Mouse (Mus musculus): ENCODE measurements around the gene Cmtr1. TPM values are rescaled to one million over a fixed set of nuclear protein-coding genes. Genes with fewer than 3 reads are reported as not detected.
A peak's percentile ranks its signal among the peaks of the same experiment; 100 is the strongest.
"Not testable (repeated sequence)": the region's sequence is repeated elsewhere in the genome, so short reads cannot be mapped to it uniquely, and the experiment has no call there.

Cmtr1 gene
- polyA plus RNA-seq (2014; fragmentation: Nextera tagmentation; extraction: Ambion mirVana), result 114 and 118 TPM in 2 replicates

DNA sequence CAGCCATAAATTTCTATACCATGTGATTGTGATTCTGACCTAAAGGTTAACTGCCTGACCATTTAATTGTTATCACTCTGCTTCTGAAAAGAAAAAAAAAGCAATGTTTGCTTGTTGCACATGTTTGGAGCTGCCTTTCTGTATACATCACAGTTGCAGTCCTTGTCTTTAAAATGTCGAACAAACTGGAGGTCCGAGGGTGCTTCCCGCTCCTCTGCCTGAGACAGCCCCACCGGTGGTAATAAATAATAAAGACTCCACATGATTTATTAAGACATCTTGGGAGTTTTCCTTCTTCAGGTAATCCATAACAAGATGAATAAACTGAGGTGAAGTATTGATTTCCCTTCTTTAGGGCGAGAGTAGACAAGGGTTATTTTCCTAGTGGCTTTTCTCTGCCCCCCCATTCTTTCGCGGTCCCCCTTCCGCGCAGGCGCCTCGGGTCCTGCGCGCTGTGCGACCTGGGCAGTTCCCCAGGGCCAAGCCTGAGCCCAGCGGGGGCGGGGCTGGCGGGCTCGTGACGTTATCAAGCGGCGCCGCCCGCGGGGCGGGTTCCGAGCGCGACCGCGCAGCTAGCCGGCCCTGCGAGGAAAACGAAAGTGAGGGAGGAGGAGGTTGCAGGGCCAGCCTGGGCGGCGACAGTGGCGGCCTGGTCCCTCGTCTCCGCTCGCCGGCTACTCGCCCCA lies at the start of gene Cmtr1:
TSS of gene Cmtr1 (plus strand) at position 520 of the 686 bp plus-strand sequence.
- H3K36me3 ChIP-seq (ENCODE audit: control insufficient read depth, insufficient read depth, low read length), result peaks cover 4% of the 10 kb centered on the region; the same call in 1 of the 2 replicates
- WGBS, result under 1% methylated on average over 37 of the region's 41 CpGs

DNA sequence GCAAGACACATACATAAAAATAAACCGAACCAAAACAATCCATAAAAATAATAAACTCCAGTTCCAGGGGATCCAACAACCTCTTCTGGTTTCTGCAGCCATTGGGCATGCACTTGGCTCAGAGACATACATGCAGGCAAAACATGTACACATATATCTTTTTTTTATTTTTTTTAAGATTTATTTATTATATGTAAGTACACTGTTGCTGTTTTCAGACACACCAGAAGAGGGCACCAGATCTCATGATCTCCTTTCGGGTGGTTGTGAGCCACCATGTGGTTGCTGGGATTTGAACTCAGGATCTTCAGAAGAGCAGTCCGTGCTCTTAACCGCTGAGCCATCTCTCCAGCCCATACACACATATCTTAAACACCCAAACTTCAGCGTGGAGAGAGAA lies 46.9 kb upstream of the Cmtr1 start:
- H3K36me3 ChIP-seq (ENCODE audit: control insufficient read depth, insufficient read depth, low read length); H3K4me3 ChIP-seq (ENCODE audit: low read depth, low read length); ATAC-seq (ENCODE audit: low read depth); H3K4me2 ChIP-seq (ENCODE audit: low read depth, low read length); H3K27me3 ChIP-seq (ENCODE audit: control insufficient read depth, insufficient read depth, low read length); H3K9ac ChIP-seq (replicated peaks; ENCODE audit: low read depth, low read length); H3K27ac ChIP-seq (ENCODE audit: low read depth, low read length); H3K9me3 ChIP-seq (ENCODE audit: control insufficient read depth, low read length): not testable (repeated sequence)
- WGBS, result 88% methylated on average over 5 of the region's 5 CpGs
- peaks cover 19% of the 10 kb centered on the region for H3K4me1 ChIP-seq (ENCODE audit: control insufficient read depth, insufficient read depth, low read length)

More for the DNA sequence above, at the start of gene Cmtr1:
- H3K9me3 ChIP-seq (ENCODE audit: control insufficient read depth, low read length), result no peaks in the 10 kb centered on the region
- peak; percentile 96 for ATAC-seq (ENCODE audit: low read depth)
- H3K27ac ChIP-seq (ENCODE audit: low read depth, low read length), result peak within 1 kb of the TSS; percentile 85
- peak within 1 kb of the TSS; percentile 91 for H3K4me2 ChIP-seq (ENCODE audit: low read depth, low read length)
- peak within 1 kb of the TSS; percentile 92 for H3K9ac ChIP-seq (replicated peaks; ENCODE audit: low read depth, low read length)
- H3K27me3 ChIP-seq (ENCODE audit: control insufficient read depth, insufficient read depth, low read length), result no peaks in the 10 kb centered on the region
- peaks cover 5% of the 10 kb centered on the region; the same call in 1 of the 2 replicates for H3K4me1 ChIP-seq (ENCODE audit: control insufficient read depth, insufficient read depth, low read length)
- H3K4me3 ChIP-seq (ENCODE audit: low read depth, low read length), result peak within 1 kb of the TSS; percentile 78

DNA sequence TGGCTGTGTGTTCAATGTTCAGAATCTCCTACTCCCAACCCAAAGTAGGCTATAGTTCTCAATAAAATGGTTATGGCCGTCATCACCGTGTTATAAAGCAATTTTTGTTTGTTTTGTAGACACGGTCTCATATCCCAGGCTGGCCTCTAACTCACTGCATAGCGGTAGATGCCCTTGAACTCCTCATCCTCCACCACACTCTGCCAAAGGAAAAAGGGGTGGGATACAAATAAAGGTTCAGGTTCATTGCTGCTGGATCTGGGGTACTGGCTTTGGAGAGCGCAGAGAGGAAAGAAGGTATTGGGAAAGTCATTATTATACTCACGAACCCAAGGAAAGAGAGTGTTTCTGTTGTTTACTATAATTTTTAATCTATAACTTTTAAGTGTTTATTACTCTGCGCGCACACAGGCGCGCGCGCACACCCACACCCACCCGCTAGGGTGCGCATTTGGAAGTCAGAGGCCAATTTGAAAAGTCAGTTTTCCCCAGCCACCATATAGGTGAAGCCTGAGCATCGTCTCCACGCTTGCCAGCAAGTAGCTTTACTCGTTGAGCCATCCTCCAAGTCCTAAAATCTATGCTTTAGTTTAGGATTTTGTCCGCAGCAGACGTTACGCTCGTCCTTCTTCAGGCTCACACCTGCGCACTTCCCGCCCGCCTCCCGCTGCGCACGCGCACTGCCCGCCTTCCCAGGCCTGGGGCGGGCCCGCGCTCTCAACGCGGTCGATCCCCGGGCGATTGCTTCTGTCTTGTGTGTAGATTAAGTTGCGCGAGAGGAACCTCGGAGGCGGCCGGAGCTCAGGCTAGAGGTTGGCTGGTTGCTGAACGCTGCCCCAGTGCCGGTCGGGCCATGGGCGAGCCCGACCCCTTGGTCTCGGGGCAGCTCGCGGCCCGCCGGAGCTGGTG lies 46.0 kb upstream of the Cmtr1 start, which contains the start of the genes Rnf8 and Gm28043:
TSS of gene Rnf8 (plus strand) at position 676 of the 909 bp plus-strand sequence.
TSS of gene Gm28043 (plus strand) at position 762 of the 909 bp plus-strand sequence.
- peak; percentile 90 for ATAC-seq (ENCODE audit: low read depth)
- Histone ChIP-seq H3K27me3 (ENCODE audit: control insufficient read depth, insufficient read depth, low read length) (no peaks in the 10 kb centered on the region; the same call in 1 of the 2 replicates), H3K9ac (replicated peaks; ENCODE audit: low read depth, low read length) (peak within 1 kb of the TSS; percentile 96), H3K36me3 (ENCODE audit: control insufficient read depth, insufficient read depth, low read length) (no peaks in the 10 kb centered on the region), H3K9me3 (ENCODE audit: control insufficient read depth, low read length) (no peaks in the 10 kb centered on the region), H3K27ac (ENCODE audit: low read depth, low read length) (peak within 1 kb of the TSS; percentile 87), H3K4me3 (ENCODE audit: low read depth, low read length) (peak within 1 kb of the TSS; percentile 98), H3K4me2 (ENCODE audit: low read depth, low read length) (peak within 1 kb of the TSS; percentile 90), H3K4me1 (ENCODE audit: control insufficient read depth, insufficient read depth, low read length) (peaks cover 19% of the 10 kb centered on the region)
- WGBS, result 2% methylated on average over 52 of the region's 52 CpGs

DNA sequence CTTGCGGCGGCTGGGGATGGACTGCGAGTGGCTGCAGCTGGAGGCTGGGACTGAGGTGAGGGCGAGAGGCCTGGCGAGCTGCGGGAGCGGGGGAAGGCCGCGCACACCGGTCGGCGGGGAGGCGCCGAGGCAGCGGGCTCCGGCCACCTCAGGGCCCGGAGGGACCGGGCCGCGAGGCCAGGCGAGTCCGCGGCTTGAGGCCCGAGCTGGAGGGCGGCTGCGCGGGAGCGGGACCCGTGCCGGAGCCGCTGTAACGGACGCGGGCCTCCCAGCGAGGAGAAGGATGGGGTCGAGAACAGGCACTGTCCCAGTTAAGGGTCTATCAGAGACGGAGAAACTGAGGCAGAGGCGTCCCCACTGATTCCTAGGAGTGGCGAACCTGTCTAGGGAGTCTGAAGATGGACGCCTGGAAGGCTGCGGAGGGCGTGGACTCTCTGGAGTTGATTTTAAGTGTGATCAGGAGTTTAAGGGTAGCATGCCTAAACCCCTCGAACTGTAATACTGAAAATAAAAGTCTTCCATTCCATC lies 45.3 kb upstream of the Cmtr1 start:
- WGBS, result under 1% methylated on average over 43 of the region's 43 CpGs
- H3K36me3 ChIP-seq (ENCODE audit: control insufficient read depth, insufficient read depth, low read length), result no peaks in the 10 kb centered on the region
- peaks cover 19% of the 10 kb centered on the region for H3K4me1 ChIP-seq (ENCODE audit: control insufficient read depth, insufficient read depth, low read length)
- peak overlapping the region; percentile 90 for H3K4me2 ChIP-seq (ENCODE audit: low read depth, low read length)
- H3K9me3 ChIP-seq (ENCODE audit: control insufficient read depth, low read length), result no peaks in the 10 kb centered on the region
- ATAC-seq (ENCODE audit: low read depth), result peak; percentile 64; the same call in 1 of the 2 replicates
- no peaks in the 10 kb centered on the region; the same call in 1 of the 2 replicates for H3K27me3 ChIP-seq (ENCODE audit: control insufficient read depth, insufficient read depth, low read length)
- H3K27ac ChIP-seq (ENCODE audit: low read depth, low read length), result peak overlapping the region; percentile 87
- peak overlapping the region; percentile 98 for H3K4me3 ChIP-seq (ENCODE audit: low read depth, low read length)
- H3K9ac ChIP-seq (replicated peaks; ENCODE audit: low read depth, low read length), result peak overlapping the region; percentile 96

DNA sequence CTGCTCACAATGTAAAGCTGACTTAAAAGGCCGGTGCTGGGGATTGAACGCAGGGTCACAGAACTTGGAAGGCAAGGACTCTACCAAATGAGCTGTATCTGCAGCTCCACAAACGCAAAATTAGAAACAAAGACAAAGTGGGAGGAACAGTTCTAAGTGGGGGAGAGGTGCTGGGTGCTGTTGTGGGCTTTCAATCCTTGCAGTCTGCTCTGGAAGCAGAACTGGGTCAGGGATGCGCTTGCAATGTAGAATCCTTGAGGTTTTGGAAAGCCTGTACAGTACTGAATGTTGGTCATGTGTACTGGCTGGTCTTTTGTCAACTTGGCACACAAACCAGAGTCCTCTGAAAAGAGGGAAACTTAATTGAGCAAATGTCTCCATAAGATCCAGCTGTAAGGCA lies 44.8 kb upstream of the Cmtr1 start:
- Histone ChIP-seq H3K4me2 (ENCODE audit: low read depth, low read length) (peak overlapping the region; percentile 90), H3K36me3 (ENCODE audit: control insufficient read depth, insufficient read depth, low read length) (no peaks in the 10 kb centered on the region), H3K9ac (replicated peaks; ENCODE audit: low read depth, low read length) (peak overlapping the region; percentile 96), H3K9me3 (ENCODE audit: control insufficient read depth, low read length) (no peaks in the 10 kb centered on the region), H3K4me1 (ENCODE audit: control insufficient read depth, insufficient read depth, low read length) (peaks cover 19% of the 10 kb centered on the region), H3K4me3 (ENCODE audit: low read depth, low read length) (peak overlapping the region; percentile 98), H3K27me3 (ENCODE audit: control insufficient read depth, insufficient read depth, low read length) (no peaks in the 10 kb centered on the region; the same call in 1 of the 2 replicates), H3K27ac (ENCODE audit: low read depth, low read length) (no peak overlapping the region)
- no peak for ATAC-seq (ENCODE audit: low read depth)
- 8% methylated on average over 4 of the region's 4 CpGs for WGBS

DNA sequence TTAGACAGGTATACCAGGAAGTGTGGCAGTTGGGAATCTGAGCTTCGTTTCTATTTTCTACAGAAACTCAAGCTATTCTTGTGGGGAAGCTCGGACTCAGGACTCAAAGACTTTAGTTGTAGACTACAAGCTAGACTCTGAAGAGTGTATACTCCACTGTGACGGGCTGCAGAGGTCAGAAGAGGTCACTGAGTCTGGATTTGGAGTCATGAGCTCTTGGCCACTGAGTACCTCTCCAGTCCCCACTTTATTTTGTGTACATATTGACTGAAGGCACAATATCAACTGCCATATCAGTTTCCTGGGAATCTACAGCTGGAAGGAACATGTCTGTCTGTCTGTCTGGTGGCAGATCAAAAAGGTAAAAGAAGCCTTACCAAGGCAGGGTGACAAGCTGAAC lies 41.2 kb upstream of the Cmtr1 start:
- Histone ChIP-seq H3K9ac (replicated peaks; ENCODE audit: low read depth, low read length) (no peak overlapping the region), H3K9me3 (ENCODE audit: control insufficient read depth, low read length) (no peaks in the 10 kb centered on the region), H3K27ac (ENCODE audit: low read depth, low read length) (no peak overlapping the region), H3K27me3 (ENCODE audit: control insufficient read depth, insufficient read depth, low read length) (no peaks in the 10 kb centered on the region; the same call in 1 of the 2 replicates), H3K4me1 (ENCODE audit: control insufficient read depth, insufficient read depth, low read length) (peaks cover 19% of the 10 kb centered on the region), H3K4me3 (ENCODE audit: low read depth, low read length) (no peak overlapping the region), H3K4me2 (ENCODE audit: low read depth, low read length) (no peak overlapping the region), H3K36me3 (ENCODE audit: control insufficient read depth, insufficient read depth, low read length) (peaks cover 18% of the 10 kb centered on the region; the same call in 1 of the 2 replicates)
- no peak for ATAC-seq (ENCODE audit: low read depth)
- 93% methylated on average over 3 of the region's 3 CpGs for WGBS

DNA sequence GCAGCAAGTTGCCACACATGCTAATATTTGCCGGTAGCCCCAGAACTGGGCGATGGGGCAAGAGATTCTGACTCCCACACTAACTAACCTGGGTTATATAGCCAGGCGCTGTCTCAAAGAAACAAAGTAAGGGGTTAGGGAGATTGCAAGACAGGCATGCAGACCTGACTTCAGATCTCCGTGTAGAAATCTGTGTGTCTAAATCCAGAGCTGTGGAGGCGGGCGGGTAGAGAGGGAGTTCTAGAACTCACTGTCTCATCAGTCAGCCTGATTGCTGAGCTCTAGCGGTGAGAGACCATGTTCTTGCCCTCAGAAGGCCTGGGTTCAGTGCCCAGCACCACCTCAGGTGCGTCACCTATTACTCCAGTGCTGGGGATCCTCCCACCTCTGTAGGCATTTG lies 36.9 kb upstream of the Cmtr1 start:
- H3K4me1 ChIP-seq (ENCODE audit: control insufficient read depth, insufficient read depth, low read length), result no peaks in the 10 kb centered on the region
- H3K27ac ChIP-seq (ENCODE audit: low read depth, low read length), result no peak overlapping the region
- no peaks in the 10 kb centered on the region for H3K9me3 ChIP-seq (ENCODE audit: control insufficient read depth, low read length)
- no peaks in the 10 kb centered on the region for H3K27me3 ChIP-seq (ENCODE audit: control insufficient read depth, insufficient read depth, low read length)
- no peak overlapping the region for H3K4me3 ChIP-seq (ENCODE audit: low read depth, low read length)
- no peak for ATAC-seq (ENCODE audit: low read depth)
- 95% methylated on average over 8 of the region's 8 CpGs for WGBS
- no peak overlapping the region for H3K9ac ChIP-seq (replicated peaks; ENCODE audit: low read depth, low read length)
- no peak overlapping the region for H3K4me2 ChIP-seq (ENCODE audit: low read depth, low read length)
- H3K36me3 ChIP-seq (ENCODE audit: control insufficient read depth, insufficient read depth, low read length), result peaks cover 47% of the 10 kb centered on the region

DNA sequence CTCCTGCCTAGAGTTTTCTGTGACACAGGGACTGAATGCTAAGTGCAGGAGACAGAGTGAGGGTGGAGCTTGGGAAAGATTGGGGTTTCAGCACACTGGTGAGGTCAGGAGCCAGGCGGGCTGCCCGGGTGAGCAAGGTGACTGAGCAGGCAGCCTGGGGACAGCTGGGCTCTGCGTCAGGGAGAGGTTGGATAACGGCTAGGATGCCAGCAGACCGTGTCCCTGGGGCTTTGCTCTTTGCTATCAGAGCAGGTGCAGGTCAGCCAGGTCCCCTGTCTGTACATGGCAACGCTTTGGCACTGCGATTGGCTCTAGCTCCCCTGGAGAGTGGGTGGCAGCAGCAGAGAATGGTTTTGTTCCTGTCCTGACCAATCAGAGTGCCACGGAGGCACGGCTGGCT lies 33.1 kb upstream of the Cmtr1 start:
- Histone ChIP-seq H3K4me3 (ENCODE audit: low read depth, low read length) (no peak overlapping the region), H3K9me3 (ENCODE audit: control insufficient read depth, low read length) (no peaks in the 10 kb centered on the region), H3K36me3 (ENCODE audit: control insufficient read depth, insufficient read depth, low read length) (peaks cover 65% of the 10 kb centered on the region), H3K9ac (replicated peaks; ENCODE audit: low read depth, low read length) (no peak overlapping the region), H3K4me2 (ENCODE audit: low read depth, low read length) (no peak overlapping the region), H3K27me3 (ENCODE audit: control insufficient read depth, insufficient read depth, low read length) (no peaks in the 10 kb centered on the region), H3K4me1 (ENCODE audit: control insufficient read depth, insufficient read depth, low read length) (no peaks in the 10 kb centered on the region), H3K27ac (ENCODE audit: low read depth, low read length) (no peak overlapping the region)
- no peak for ATAC-seq (ENCODE audit: low read depth)
- 92% methylated on average over 9 of the region's 9 CpGs for WGBS

Measured in neural tube, embryonic 14.5 days (tissue).